Mouse (Mus musculus) spleen, adult 2 months (tissue): ENCODE data around the gene Nkrf.

ENCODE experiments used
- CTCF ChIP-seq: fragments of 200-500 bp; IDR thresholded peaks from 2 replicates; pipeline ENCODE4 v1.5.1; 2011; ENCODE audit warnings: mild to moderate bottlenecking, inconsistent platforms; ENCODE audit not compliant: insufficient read depth, insufficient read length, insufficient replicate concordance; ENCODE audit errors: extremely low read depth
- POLR2A ChIP-seq: fragments of 200-500 bp; IDR thresholded peaks from 2 replicates; pipeline ENCODE4 v1.6.1; 2011; ENCODE audit warnings: low read depth, low read length, inconsistent platforms

DNA sequence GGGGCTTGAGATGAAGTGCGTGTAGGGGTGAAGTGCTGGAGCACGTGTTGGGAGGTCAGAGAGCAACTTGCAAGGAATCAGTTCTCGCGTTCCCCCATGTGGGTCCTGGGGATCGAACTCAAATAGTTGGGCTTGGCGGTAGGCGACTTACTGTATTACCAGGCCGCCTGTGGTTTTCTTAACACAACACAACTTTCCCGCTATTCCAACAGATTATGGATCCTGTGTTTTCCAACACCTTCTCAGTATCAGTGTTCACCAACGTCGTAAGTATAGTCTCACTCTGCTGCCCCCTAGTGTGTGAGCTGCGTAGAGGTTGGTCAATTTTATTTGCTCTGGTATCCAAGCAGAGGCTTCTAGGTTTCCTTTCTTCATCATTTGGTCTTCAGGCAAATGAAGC lies 8.6 kb upstream of the Nkrf start:
- TF ChIP-seq CTCF (peak; percentile 2; the same call in 1 of the 2 replicates), POLR2A (no peak)
